Mouse (Mus musculus): ENCODE measurements at regions not wholly inside any gene's neighbourhood (a gene's known extent, or its start where the extent isn't known, plus 50 kb on each side); places are given as distances from the start of the nearest gene placed in this dataset.

GRCm38 (mm10) chr10:39250039-39250438, 86.4 kb upstream of the Ccn6 start:
- no peak for DNase-seq (ENCODE audit: low spot score in 2 of 2)

- DNase-seq (ENCODE audit: low spot score in 2 of 2): no peak
Observed at GRCm38 (mm10) chr10:39248486-39248885, 84.9 kb upstream of the Ccn6 start.

- no peak for DNase-seq (ENCODE audit: low spot score in 2 of 2)
Observed at GRCm38 (mm10) chr10:39246984-39247383, 83.4 kb upstream of the Ccn6 start.

- no peak for DNase-seq (ENCODE audit: low spot score in 2 of 2)
Observed at GRCm38 (mm10) chr10:39245141-39245540, 81.5 kb upstream of the Ccn6 start.

GRCm38 (mm10) chr10:39244061-39244460, 80.5 kb upstream of the Ccn6 start:
- no peak for DNase-seq (ENCODE audit: low spot score in 2 of 2)

GRCm38 (mm10) chr10:39242398-39242797, 78.8 kb upstream of the Ccn6 start:
- DNase-seq (ENCODE audit: low spot score in 2 of 2): no peak

GRCm38 (mm10) chr10:39241922-39242321, 78.3 kb upstream of the Ccn6 start:
- DNase-seq (ENCODE audit: low spot score in 2 of 2): peak; percentile 31 to 46

GRCm38 (mm10) chr10:39241486-39241885, 77.9 kb upstream of the Ccn6 start:
- no peak for DNase-seq (ENCODE audit: low spot score in 2 of 2)

GRCm38 (mm10) chr10:39240966-39241365, 77.4 kb upstream of the Ccn6 start:
- no peak for DNase-seq (ENCODE audit: low spot score in 2 of 2)

GRCm38 (mm10) chr10:39240178-39240791, 76.7 kb upstream of the Ccn6 start:
- DNase-seq (ENCODE audit: low spot score in 2 of 2): no peak

- peak; percentile 55 to 67 for DNase-seq (ENCODE audit: low spot score in 2 of 2)
Observed at GRCm38 (mm10) chr10:39239498-39240177, 76.0 kb upstream of the Ccn6 start.

- no peak for DNase-seq (ENCODE audit: low spot score in 2 of 2)
Observed at GRCm38 (mm10) chr10:39238596-39238995, 75.0 kb upstream of the Ccn6 start.

- DNase-seq (ENCODE audit: low spot score in 2 of 2): no peak
Observed at GRCm38 (mm10) chr10:39237549-39237948, 74.0 kb upstream of the Ccn6 start.

- DNase-seq (ENCODE audit: low spot score in 2 of 2): no peak
Observed at GRCm38 (mm10) chr10:39233926-39234450, 70.4 kb upstream of the Ccn6 start.

- no peak for DNase-seq (ENCODE audit: low spot score in 2 of 2)
Observed at GRCm38 (mm10) chr10:39233191-39233590, 69.6 kb upstream of the Ccn6 start.

GRCm38 (mm10) chr10:39230634-39231410, 67.2 kb upstream of the Ccn6 start:
- no peak for DNase-seq (ENCODE audit: low spot score in 2 of 2)

- no peak for DNase-seq (ENCODE audit: low spot score in 2 of 2)
Observed at GRCm38 (mm10) chr10:39229233-39229632, 65.6 kb upstream of the Ccn6 start.

GRCm38 (mm10) chr10:39228027-39228426, 64.4 kb upstream of the Ccn6 start:
- no peak for DNase-seq (ENCODE audit: low spot score in 2 of 2)

GRCm38 (mm10) chr10:39227499-39227942, 63.9 kb upstream of the Ccn6 start:
- no peak for DNase-seq (ENCODE audit: low spot score in 2 of 2)

GRCm38 (mm10) chr10:39226518-39226917, 62.9 kb upstream of the Ccn6 start:
- no peak for DNase-seq (ENCODE audit: low spot score in 2 of 2)

GRCm38 (mm10) chr10:39224449-39225094, 61.0 kb upstream of the Ccn6 start:
- no peak for DNase-seq (ENCODE audit: low spot score in 2 of 2)

- DNase-seq (ENCODE audit: low spot score in 2 of 2): no peak
Observed at GRCm38 (mm10) chr10:39221028-39221427, 57.4 kb upstream of the Ccn6 start.
